Mouse (Mus musculus) kidney, adult 2 months (tissue): ENCODE results near the gene Crip2. TPM values are rescaled to one million over a fixed set of nuclear protein-coding genes. Genes with fewer than 3 reads are reported as not detected.
A peak's percentile ranks its signal among the peaks of the same experiment; 100 is the strongest.

Experiments
- DNase-seq: peaks from one replicate; pipeline ENCODE4 v3.0.0; 2021
- H3K27ac ChIP-seq: fragments of 200-500 bp; 2 replicates; pipeline ENCODE4 v1.5.1; 2012; ENCODE audit warnings: low read depth, low read length, control low read depth, inconsistent platforms; ENCODE audit not compliant: insufficient read depth
- H3K27me3 ChIP-seq: fragments of 200-500 bp; replicated peaks from 2 replicates; pipeline ENCODE4 v1.6.1; 2012; ENCODE audit warnings: mild to moderate bottlenecking, moderate library complexity, low read length, inconsistent platforms; ENCODE audit not compliant: control insufficient read depth, insufficient read depth
- H3K36me3 ChIP-seq: fragments of 200-500 bp; 2 replicates; pipeline ENCODE4 v1.6.1; 2012; ENCODE audit warnings: mild to moderate bottlenecking, moderate library complexity, low read length, inconsistent platforms; ENCODE audit not compliant: control insufficient read depth, insufficient read depth
- H3K4me1 ChIP-seq: fragments of 200-500 bp; 2 replicates; pipeline ENCODE4 v1.6.1; 2011; ENCODE audit warnings: low read length; ENCODE audit not compliant: control insufficient read depth, insufficient read depth
- H3K4me3 ChIP-seq: fragments of 200-500 bp; 2 replicates; pipeline ENCODE4 v1.5.1; 2011; ENCODE audit warnings: mild to moderate bottlenecking, low read depth, low read length, control low read depth; ENCODE audit not compliant: insufficient read depth
- CTCF ChIP-seq: fragments of 200-500 bp; conservative IDR thresholded peaks from 2 replicates; pipeline ENCODE4 v1.5.1; 2011; ENCODE audit warnings: low read depth, mild to moderate bottlenecking, control low read depth, low read length, moderate library complexity, mixed read lengths; ENCODE audit not compliant: insufficient read depth, insufficient read length
- POLR2A ChIP-seq: fragments of 200-500 bp; IDR thresholded peaks from one replicate; pipeline ENCODE4 v1.6.1; 2011; ENCODE audit warnings: low read depth, low read length, control low read depth
- WGBS: fragments of 180-500 bp; shearing (Covaris S2); methylation state at CpG from one replicate; pipeline ENCODE4 v1.1.7; 2018; 5-methylcytosine and 5-hydroxymethylcytosine counted together
- polyA plus RNA-seq: library from polyadenylated mRNA; depleted of rRNA; stranded (reverse); fragments of >200 nt; gene quantifications from 2 replicates; pipeline ENCODE4 v1.2.3, GENCODE M21; 2012; rRNA removed

The Crip2 gene
- polyA plus RNA-seq, 1 experiment: 221 TPM

GRCm38 (mm10) chr12:113185442-113186291 is 45.6 kb downstream of the Crip2 start, which contains the start of gene Tmem121:
TSS of gene Tmem121 (plus strand) at chr12:113185930.
- no peak for DNase-seq
- H3K36me3 ChIP-seq: no peaks in the 10 kb centered on the region
- peak within 1 kb of the TSS; percentile 35; the same call in 1 of the 2 replicates for H3K4me3 ChIP-seq
- TF ChIP-seq POLR2A: no peak
- TF ChIP-seq CTCF: no peak
- WGBS: 3% methylated on average over 63 of the region's 63 CpGs
- H3K27ac ChIP-seq: no peak within 1 kb of the TSS
- H3K27me3 ChIP-seq: no peaks in the 10 kb centered on the region
- H3K4me1 ChIP-seq: no peaks in the 10 kb centered on the region

GRCm38 (mm10) chr12:113186326-113187010 is 46.4 kb downstream of the Crip2 start:
- Histone ChIP-seq H3K4me3 (no peak overlapping the region), H3K27ac (no peak overlapping the region), H3K4me1 (no peaks in the 10 kb centered on the region), H3K36me3 (no peaks in the 10 kb centered on the region), H3K27me3 (no peaks in the 10 kb centered on the region)
- no peak for TF ChIP-seq POLR2A
- TF ChIP-seq CTCF: no peak
- no peak for DNase-seq
- WGBS: 45% methylated on average over 12 of the region's 12 CpGs

DNA sequence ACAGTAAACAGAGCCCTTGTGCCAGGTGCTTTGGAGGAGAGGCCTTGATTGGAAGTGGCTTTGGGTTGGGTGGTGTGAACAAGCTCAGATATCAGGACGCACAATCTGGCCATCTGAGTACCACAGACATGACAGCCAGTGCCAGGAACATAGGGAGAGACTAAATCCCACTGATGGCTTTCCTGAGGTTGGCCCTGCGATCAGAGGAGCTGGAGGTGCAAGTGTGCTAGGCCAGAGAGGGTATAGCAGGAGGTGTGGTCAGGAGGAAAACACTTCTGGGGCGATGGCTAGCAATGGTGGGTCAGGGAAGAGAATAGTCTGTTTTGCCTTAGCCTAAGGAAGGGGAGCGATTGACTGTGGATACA is 47.0 kb downstream of the Crip2 start:
- TF ChIP-seq CTCF (no peak), POLR2A (no peak)
- Histone ChIP-seq H3K27me3 (no peaks in the 10 kb centered on the region), H3K27ac (no peak overlapping the region), H3K36me3 (no peaks in the 10 kb centered on the region), H3K4me1 (no peaks in the 10 kb centered on the region), H3K4me3 (no peak overlapping the region)
- no peak for DNase-seq
- 50% methylated on average over 4 of the region's 4 CpGs for whole genome bisulfite sequencing

GRCm38 (mm10) chr12:113187584-113188295 is 47.7 kb downstream of the Crip2 start:
- H3K4me3 ChIP-seq: peak overlapping the region; percentile 23; the same call in 1 of the 2 replicates
- WGBS: 4% methylated on average over 56 of the region's 56 CpGs
- peak; percentile 59 for DNase-seq

DNA sequence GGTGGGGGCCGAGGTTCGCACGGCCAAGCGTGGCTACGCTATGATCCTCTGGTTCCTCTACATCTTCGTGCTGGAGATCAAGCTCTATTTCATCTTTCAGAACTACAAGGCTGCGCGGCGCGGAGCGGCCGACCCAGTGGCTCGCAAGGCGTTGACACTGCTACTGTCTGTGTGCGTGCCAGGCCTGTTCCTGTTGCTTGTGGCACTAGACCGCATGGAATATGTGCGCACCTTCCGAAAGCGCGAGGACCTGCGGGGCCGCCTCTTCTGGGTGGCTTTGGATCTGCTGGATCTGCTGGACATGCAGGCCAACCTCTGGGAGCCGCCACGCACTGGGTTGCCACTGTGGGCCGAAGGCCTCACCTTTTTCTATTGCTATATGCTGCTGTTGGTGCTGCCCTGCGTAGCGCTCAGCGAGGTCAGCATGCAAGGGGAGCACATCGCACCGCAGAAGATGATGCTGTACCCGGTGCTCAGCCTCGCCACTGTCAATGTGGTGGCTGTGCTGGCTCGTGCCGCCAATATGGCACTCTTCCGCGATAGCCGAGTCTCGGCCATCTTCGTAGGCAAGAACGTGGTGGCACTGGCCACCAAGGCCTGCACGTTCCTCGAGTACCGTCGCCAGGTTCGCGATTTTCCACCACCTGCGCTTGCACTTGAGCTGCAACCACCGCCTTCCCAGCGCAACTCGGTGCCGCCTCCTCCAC is 48.5 kb downstream of the Crip2 start:
- no peaks in the 10 kb centered on the region for H3K36me3 ChIP-seq
- H3K4me3 ChIP-seq: no peak overlapping the region
- WGBS: 89% methylated on average over 51 of the region's 51 CpGs
- H3K27me3 ChIP-seq: no peaks in the 10 kb centered on the region
- TF ChIP-seq POLR2A (no peak), CTCF (no peak)
- no peak for DNase-seq
- no peaks in the 10 kb centered on the region for H3K4me1 ChIP-seq
- no peak overlapping the region for H3K27ac ChIP-seq

More at GRCm38 (mm10) chr12:113187584-113188295, 47.7 kb downstream of the Crip2 start:
- no peaks in the 10 kb centered on the region for H3K36me3 ChIP-seq
- H3K27me3 ChIP-seq: no peaks in the 10 kb centered on the region
- no peak for TF ChIP-seq POLR2A
- peak; percentile 46 for TF ChIP-seq CTCF
- H3K4me1 ChIP-seq: no peaks in the 10 kb centered on the region
- H3K27ac ChIP-seq: no peak overlapping the region

GRCm38 (mm10) chr12:113193423-113193822 is 53.4 kb downstream of the Crip2 start:
- TF ChIP-seq POLR2A (no peak), CTCF (no peak)
- no peaks in the 10 kb centered on the region for H3K4me1 ChIP-seq
- 40% methylated on average over 2 of the region's 2 CpGs for WGBS
- no peak overlapping the region for H3K4me3 ChIP-seq
- no peaks in the 10 kb centered on the region for H3K27me3 ChIP-seq
- H3K36me3 ChIP-seq: no peaks in the 10 kb centered on the region
- DNase-seq: no peak
- H3K27ac ChIP-seq: no peak overlapping the region

Other genes starting within 250 kb of the Crip2 start
- gene Jag2, start 210.5 kb upstream of the Crip2 start, polyA plus RNA-seq: 10.1 and 10.6 TPM in 2 replicates
- gene Nudt14, start 198.1 kb upstream of the Crip2 start, polyA plus RNA-seq: 66.1 and 73.0 TPM in 2 replicates
- 31.8 and 45.2 TPM in 2 replicates for gene Btbd6, start 163.8 kb upstream of the Crip2 start, polyA plus RNA-seq
- 44.8 and 53.0 TPM in 2 replicates for gene Brf1, start 139.5 kb upstream of the Crip2 start, polyA plus RNA-seq
- 42.4 and 47.8 TPM in 2 replicates for gene Pacs2, start 125.7 kb upstream of the Crip2 start, polyA plus RNA-seq
- gene Tex22, start 65.7 kb upstream of the Crip2 start, polyA plus RNA-seq: 0.16 and 0.46 TPM in 2 replicates
- gene Mta1, start 42.0 kb upstream of the Crip2 start, polyA plus RNA-seq: 39.0 and 44.4 TPM in 2 replicates
- gene Crip1, start 6.1 kb downstream of the Crip2 start, polyA plus RNA-seq: 195 and 229 TPM in 2 replicates
- 1.0 and 1.3 TPM in 2 replicates for gene Tedc1, start 16.2 kb downstream of the Crip2 start, polyA plus RNA-seq
- 0.27 and 0.41 TPM in 2 replicates for gene Tmem121, start 45.7 kb downstream of the Crip2 start, polyA plus RNA-seq